Mouse (Mus musculus) thymus, adult 2 months (tissue): ENCODE measurements around the gene 0610040J01Rik.

ENCODE experiments used
- CTCF ChIP-seq: fragments of 200-500 bp; IDR thresholded peaks from 2 replicates; pipeline ENCODE4 v1.5.1; 2012; ENCODE audit warnings: mild to moderate bottlenecking, control low read depth, low read length, moderate library complexity, borderline replicate concordance; ENCODE audit not compliant: control insufficient read depth, poor library complexity, insufficient read depth; ENCODE audit errors: extremely low read depth
- POLR2A ChIP-seq: fragments of 200-500 bp; IDR thresholded peaks from 2 replicates; pipeline ENCODE4 v1.6.1; 2012; ENCODE audit warnings: mild to moderate bottlenecking, low read length, control low read depth, moderate library complexity; ENCODE audit not compliant: control insufficient read depth, poor library complexity, insufficient read depth; ENCODE audit errors: extremely low read depth

- no peak for TF ChIP-seq CTCF
- no peak for TF ChIP-seq POLR2A
These were observed 106.0 kb downstream of the 0610040J01Rik start for GRCm38 (mm10) chr5:63918201-63918600.
